Mouse (Mus musculus): Measurements from ENCODE around the gene Gm44965.

GRCm38 (mm10) chr6:48629661-48630034 is 35.9 kb downstream of the Gm44965 start:
- TF ChIP-seq CTCF (IDR thresholded peaks at IDR 0.05; ENCODE audit: control insufficient read depth, insufficient read depth, insufficient read length) (no peak), MAX (IDR thresholded peaks at IDR 0.05) (no peak)

All from C2C12 (cell line).